Mouse (Mus musculus): ENCODE results near the gene OR5BS1P. TPM values are rescaled to one million over a fixed set of nuclear protein-coding genes. Genes with fewer than 3 reads are reported as not detected.
"Not testable (repeated sequence)": the region's sequence is repeated elsewhere in the genome, so short reads cannot be mapped to it uniquely, and the experiment has no call there.

Gene OR5BS1P
- total RNA-seq, 1 experiment: not detected

DNA sequence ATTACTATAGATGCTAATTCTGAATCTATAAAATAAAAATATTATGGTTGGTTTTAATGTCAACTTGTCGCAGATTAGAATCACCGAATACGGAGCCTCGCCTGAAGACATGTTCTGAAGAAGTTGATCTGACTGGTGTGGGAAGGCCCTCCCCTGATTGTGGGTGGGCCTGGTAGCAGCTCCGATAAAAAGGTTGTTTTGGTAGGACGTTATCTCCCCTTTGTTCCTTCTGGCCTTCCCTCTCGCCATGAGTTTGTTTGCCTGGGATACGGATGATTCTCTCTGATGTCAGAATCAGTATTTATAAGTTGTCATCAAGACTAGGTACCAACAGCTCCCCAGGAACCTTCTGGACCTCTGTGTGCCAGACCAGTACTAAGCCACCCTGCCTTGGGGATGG lies 42.5 kb downstream of the OR5BS1P start:
- TF ChIP-seq HCFC1 (IDR thresholded peaks at IDR 0.05; ENCODE audit: borderline replicate concordance, insufficient read depth, low read length): no peak
- TF ChIP-seq ZNF384 (IDR thresholded peaks at IDR 0.05; ENCODE audit: low read depth, low read length): no peak
- TF ChIP-seq CHD2 (IDR thresholded peaks at IDR 0.05; ENCODE audit: low read depth, low read length): no peak
- no peak for TF ChIP-seq ZC3H11A (IDR thresholded peaks at IDR 0.05; ENCODE audit: borderline replicate concordance, low read depth, low read length)
- no peak for TF ChIP-seq MAFK (IDR thresholded peaks at IDR 0.05; ENCODE audit: insufficient read depth, low read depth, low read length)
- in situ Hi-C loops (cut with MboI; ENCODE audit: low sequenced_read_pairs in 2 of 2, unreplicated experiment in 2 of 2): no loop called here
- no peak for DNase-seq (ENCODE audit: low read depth, low spot score)
- H3K4me3 ChIP-seq (ENCODE audit: insufficient read depth in 1 of 2, low read depth in 1 of 2, low read length in 2 of 2, poor library complexity in 1 of 2, severe bottlenecking in 1 of 2): no peak overlapping the region
- H3K27ac ChIP-seq (ENCODE audit: insufficient read depth, low read depth, low read length, poor library complexity, severe bottlenecking): no peak overlapping the region
- no peak overlapping the region for H3K9ac ChIP-seq (ENCODE audit: insufficient read depth, low read depth, low read length, poor library complexity, severe bottlenecking)
- H3K4me1 ChIP-seq (ENCODE audit: control insufficient read depth in 2 of 2, insufficient read depth in 2 of 2, low read length in 2 of 2, poor library complexity in 1 of 2): peaks cover 0 to 8% of the 10 kb centered on the region in 2 experiments; a peak in 2 of 4 replicates
- no peaks in the 10 kb centered on the region for H3K36me3 ChIP-seq (ENCODE audit: control insufficient read depth, insufficient read depth, low read length, poor library complexity, severe bottlenecking)
- H3K9me3 ChIP-seq (ENCODE audit: control insufficient read depth, insufficient read depth, low read depth, low read length): no peaks in the 10 kb centered on the region

DNA sequence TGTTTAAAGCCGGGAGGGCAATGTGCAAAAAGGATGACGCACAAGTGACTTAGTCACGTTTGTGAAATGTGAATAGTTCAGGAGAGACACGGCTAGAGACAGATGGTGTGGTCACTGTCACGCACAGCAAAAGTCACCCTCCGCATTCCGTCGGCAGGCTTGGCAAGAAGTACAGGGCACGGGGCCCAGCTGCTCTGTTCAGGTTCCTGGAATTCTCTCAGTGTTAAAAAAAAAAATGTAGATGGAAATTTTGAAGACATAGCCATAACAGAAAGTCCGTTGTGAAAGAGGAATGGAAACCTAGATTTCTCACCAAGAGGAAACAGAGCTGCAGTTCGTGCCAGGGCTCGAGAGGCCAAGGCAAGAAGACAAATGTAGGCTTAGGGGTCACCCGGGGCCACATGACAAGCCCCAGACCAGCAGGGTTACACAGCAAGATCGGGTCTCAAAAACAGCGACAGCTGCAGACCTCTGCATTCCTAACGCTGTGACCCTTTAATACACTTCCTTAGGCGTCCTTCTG lies 43.2 kb downstream of the OR5BS1P start:
- TF ChIP-seq ZNF384 (IDR thresholded peaks at IDR 0.05; ENCODE audit: low read depth, low read length) (no peak), ZC3H11A (IDR thresholded peaks at IDR 0.05; ENCODE audit: borderline replicate concordance, low read depth, low read length) (no peak), CHD2 (IDR thresholded peaks at IDR 0.05; ENCODE audit: low read depth, low read length) (no peak), HCFC1 (IDR thresholded peaks at IDR 0.05; ENCODE audit: borderline replicate concordance, insufficient read depth, low read length) (no peak), MAFK (IDR thresholded peaks at IDR 0.05; ENCODE audit: insufficient read depth, low read depth, low read length) (no peak)
- Histone ChIP-seq H3K9ac (ENCODE audit: insufficient read depth, low read depth, low read length, poor library complexity, severe bottlenecking) (no peak overlapping the region), H3K9me3 (ENCODE audit: control insufficient read depth, insufficient read depth, low read depth, low read length) (no peaks in the 10 kb centered on the region), H3K27ac (ENCODE audit: insufficient read depth, low read depth, low read length, poor library complexity, severe bottlenecking) (no peak overlapping the region), H3K4me3 (ENCODE audit: insufficient read depth in 1 of 2, low read depth in 1 of 2, low read length in 2 of 2, poor library complexity in 1 of 2, severe bottlenecking in 1 of 2) (no peak overlapping the region), H3K36me3 (ENCODE audit: control insufficient read depth, insufficient read depth, low read length, poor library complexity, severe bottlenecking) (peaks cover 2% of the 10 kb centered on the region; the same call in 1 of the 2 replicates), H3K4me1 (ENCODE audit: control insufficient read depth in 2 of 2, insufficient read depth in 2 of 2, low read length in 2 of 2, poor library complexity in 1 of 2) (peaks cover 0 to 3% of the 10 kb centered on the region in 2 experiments; a peak in 2 of 4 replicates)
- no peak for DNase-seq (ENCODE audit: low read depth, low spot score)
- in situ Hi-C loops (cut with MboI; ENCODE audit: low sequenced_read_pairs in 2 of 2, unreplicated experiment in 2 of 2): no loop called here

DNA sequence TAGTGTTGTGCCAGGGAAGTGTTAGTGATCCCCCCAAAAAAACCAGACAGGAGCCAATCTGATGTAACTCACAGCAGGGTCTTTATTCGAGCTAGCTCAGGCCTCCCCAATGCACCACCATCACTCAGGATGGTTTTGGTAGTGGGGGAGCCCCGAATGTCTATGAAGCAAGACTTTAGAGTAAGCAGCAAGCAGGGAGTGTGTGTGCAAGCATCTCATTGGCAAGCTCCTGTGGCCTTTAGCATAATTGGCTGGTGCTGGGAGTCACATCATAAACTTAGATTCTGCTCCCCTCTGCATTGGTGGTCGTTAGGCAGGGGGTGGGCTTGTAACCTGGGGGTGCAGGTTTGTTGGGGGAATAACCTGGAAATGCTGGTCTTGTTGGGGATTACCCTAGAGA lies 44.0 kb downstream of the OR5BS1P start:
- H3K4me3 ChIP-seq (ENCODE audit: insufficient read depth in 1 of 2, low read depth in 1 of 2, low read length in 2 of 2, poor library complexity in 1 of 2, severe bottlenecking in 1 of 2): not testable (repeated sequence)

DNA sequence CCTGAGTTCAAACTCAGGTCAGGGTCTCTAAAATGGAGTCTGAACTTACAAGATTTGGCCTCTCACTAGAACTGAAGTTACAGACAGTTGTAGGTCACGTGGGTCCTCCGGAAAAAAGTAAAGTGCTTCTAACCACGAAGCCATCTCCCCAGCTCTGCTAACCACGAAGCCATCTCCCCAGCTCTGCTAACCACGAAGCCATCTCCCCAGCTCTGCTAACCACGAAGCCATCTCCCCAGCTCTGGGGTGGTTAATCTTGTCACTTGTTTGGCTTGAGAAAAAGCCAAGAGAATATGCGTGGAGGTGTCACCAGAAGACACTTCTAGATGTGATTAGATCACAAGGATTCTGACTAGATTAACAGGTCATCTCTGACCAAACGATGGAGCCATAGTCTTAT lies 44.5 kb downstream of the OR5BS1P start:
- in situ Hi-C loops (cut with MboI; ENCODE audit: low sequenced_read_pairs in 2 of 2, unreplicated experiment in 2 of 2): no loop called here
- H3K27ac ChIP-seq (ENCODE audit: insufficient read depth, low read depth, low read length, poor library complexity, severe bottlenecking): no peak overlapping the region
- H3K4me1 ChIP-seq (ENCODE audit: control insufficient read depth in 2 of 2, insufficient read depth in 2 of 2, low read length in 2 of 2, poor library complexity in 1 of 2): peaks cover 0 to 2% of the 10 kb centered on the region in 2 experiments; a peak in 2 of 4 replicates
- no peaks in the 10 kb centered on the region for H3K9me3 ChIP-seq (ENCODE audit: control insufficient read depth, insufficient read depth, low read depth, low read length)
- no peak for TF ChIP-seq ZC3H11A (IDR thresholded peaks at IDR 0.05; ENCODE audit: borderline replicate concordance, low read depth, low read length)
- no peak for TF ChIP-seq HCFC1 (IDR thresholded peaks at IDR 0.05; ENCODE audit: borderline replicate concordance, insufficient read depth, low read length)
- TF ChIP-seq MAFK (IDR thresholded peaks at IDR 0.05; ENCODE audit: insufficient read depth, low read depth, low read length): no peak
- no peak for TF ChIP-seq CHD2 (IDR thresholded peaks at IDR 0.05; ENCODE audit: low read depth, low read length)
- H3K4me3 ChIP-seq (ENCODE audit: insufficient read depth in 1 of 2, low read depth in 1 of 2, low read length in 2 of 2, poor library complexity in 1 of 2, severe bottlenecking in 1 of 2): no peak overlapping the region
- peaks cover 10% of the 10 kb centered on the region for H3K36me3 ChIP-seq (ENCODE audit: control insufficient read depth, insufficient read depth, low read length, poor library complexity, severe bottlenecking)
- H3K9ac ChIP-seq (ENCODE audit: insufficient read depth, low read depth, low read length, poor library complexity, severe bottlenecking): no peak overlapping the region
- no peak for DNase-seq (ENCODE audit: low read depth, low spot score)

More for the DNA sequence above, 44.0 kb downstream of the OR5BS1P start:
- H3K36me3 ChIP-seq (ENCODE audit: control insufficient read depth, insufficient read depth, low read length, poor library complexity, severe bottlenecking); H3K4me1 ChIP-seq (ENCODE audit: control insufficient read depth in 2 of 2, insufficient read depth in 2 of 2, low read length in 2 of 2, poor library complexity in 1 of 2); DNase-seq (ENCODE audit: low read depth, low spot score); H3K9ac ChIP-seq (ENCODE audit: insufficient read depth, low read depth, low read length, poor library complexity, severe bottlenecking); in situ Hi-C loops (cut with MboI; ENCODE audit: low sequenced_read_pairs in 2 of 2, unreplicated experiment in 2 of 2); H3K27ac ChIP-seq (ENCODE audit: insufficient read depth, low read depth, low read length, poor library complexity, severe bottlenecking); H3K9me3 ChIP-seq (ENCODE audit: control insufficient read depth, insufficient read depth, low read depth, low read length): not testable (repeated sequence)

DNA sequence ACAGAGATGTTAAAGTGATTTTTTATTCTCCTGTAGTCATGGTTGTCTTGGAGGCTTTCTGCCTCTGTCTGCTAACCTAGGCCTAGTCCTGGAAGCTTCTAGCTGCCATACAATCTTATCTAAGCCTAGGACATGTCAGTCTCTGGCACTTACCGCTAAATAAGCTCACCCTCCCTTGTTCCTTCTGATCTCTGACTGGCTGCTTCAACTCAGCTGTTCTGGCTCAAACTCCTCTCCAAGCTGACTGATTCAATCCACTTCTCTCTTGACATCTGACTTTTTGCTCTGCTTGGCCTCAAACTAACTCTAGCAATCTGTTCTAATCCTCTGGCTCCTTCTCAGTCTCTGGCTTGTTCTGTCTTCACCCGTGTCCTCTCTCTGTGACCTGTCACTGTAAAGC lies 45.1 kb downstream of the OR5BS1P start:
- in situ Hi-C loops (cut with MboI; ENCODE audit: low sequenced_read_pairs in 2 of 2, unreplicated experiment in 2 of 2); DNase-seq (ENCODE audit: low read depth, low spot score): not testable (repeated sequence)

More for the DNA sequence above, 45.1 kb downstream of the OR5BS1P start:
- H3K27ac ChIP-seq (ENCODE audit: insufficient read depth, low read depth, low read length, poor library complexity, severe bottlenecking); H3K4me1 ChIP-seq (ENCODE audit: control insufficient read depth in 2 of 2, insufficient read depth in 2 of 2, low read length in 2 of 2, poor library complexity in 1 of 2); H3K9me3 ChIP-seq (ENCODE audit: control insufficient read depth, insufficient read depth, low read depth, low read length); H3K4me3 ChIP-seq (ENCODE audit: insufficient read depth in 1 of 2, low read depth in 1 of 2, low read length in 2 of 2, poor library complexity in 1 of 2, severe bottlenecking in 1 of 2); H3K9ac ChIP-seq (ENCODE audit: insufficient read depth, low read depth, low read length, poor library complexity, severe bottlenecking): not testable (repeated sequence)
- peaks cover 14% of the 10 kb centered on the region for H3K36me3 ChIP-seq (ENCODE audit: control insufficient read depth, insufficient read depth, low read length, poor library complexity, severe bottlenecking)

Data from ES-E14 (cell line).